Mouse (Mus musculus) stomach, postnatal 0 days (tissue): ENCODE data around the gene Anxa7.

Experiments used
- CTCF ChIP-seq: IDR thresholded peaks from 2 replicates; pipeline ENCODE4 v1.5.1; 2016; ENCODE audit warnings: antibody characterized with exemption, low read depth, mild to moderate bottlenecking, moderate library complexity
- EP300 ChIP-seq: optimal IDR thresholded peaks from 2 replicates; pipeline ENCODE3; 2016; ENCODE audit warnings: antibody characterized with exemption

DNA sequence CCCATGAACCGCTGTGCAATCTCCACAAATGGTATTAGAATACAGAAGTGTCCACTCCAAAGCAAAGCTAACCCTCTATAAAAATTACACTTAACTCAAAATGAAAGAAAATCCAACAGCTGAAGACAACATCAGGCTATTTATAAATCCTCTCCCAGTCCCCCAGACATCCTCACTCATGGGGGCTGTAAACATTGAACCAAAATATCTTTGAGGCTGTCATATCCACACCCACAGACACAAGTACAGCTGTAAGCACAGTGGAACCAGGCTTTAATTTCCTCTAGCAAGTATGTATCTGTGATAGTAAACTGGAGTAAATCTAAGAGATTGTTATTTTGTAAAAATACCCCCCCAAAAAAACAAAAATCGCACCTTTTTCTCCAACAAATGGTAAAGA is 40.2 kb upstream of the Anxa7 start:
- TF ChIP-seq CTCF, result no peak
- no peak for TF ChIP-seq EP300
